Mouse (Mus musculus) gastrocnemius, postnatal 36 days (tissue): ENCODE results near the gene Triobp. TPM values are rescaled to one million over a fixed set of nuclear protein-coding genes. Genes with fewer than 3 reads are reported as not detected.

Source experiments
- DNase-seq, 2 experiments: peaks; one replicate each; pipeline ENCODE4 v3.0.0; 2022
- intact Hi-C: fragments of 180-260 bp; cut with DNase I; formaldehyde crosslinking; loops from one replicate; pipeline ENCODE4 v1.15.1; 2025
- microRNA-seq, 2 experiments: library from miRNA; unstranded; fragments of <30 nt; microRNA quantifications; one replicate each; pipeline ENCODE4 v1.2.0; 2021
- total RNA-seq, 2 experiments: library from RNA; stranded (reverse); gene quantifications; 2 replicates each; pipeline ENCODE4 v1.2.3; 2021

Triobp gene
- total RNA-seq, 2 experiments from 2014 or later: 35.6 to 42.3 TPM

DNA sequence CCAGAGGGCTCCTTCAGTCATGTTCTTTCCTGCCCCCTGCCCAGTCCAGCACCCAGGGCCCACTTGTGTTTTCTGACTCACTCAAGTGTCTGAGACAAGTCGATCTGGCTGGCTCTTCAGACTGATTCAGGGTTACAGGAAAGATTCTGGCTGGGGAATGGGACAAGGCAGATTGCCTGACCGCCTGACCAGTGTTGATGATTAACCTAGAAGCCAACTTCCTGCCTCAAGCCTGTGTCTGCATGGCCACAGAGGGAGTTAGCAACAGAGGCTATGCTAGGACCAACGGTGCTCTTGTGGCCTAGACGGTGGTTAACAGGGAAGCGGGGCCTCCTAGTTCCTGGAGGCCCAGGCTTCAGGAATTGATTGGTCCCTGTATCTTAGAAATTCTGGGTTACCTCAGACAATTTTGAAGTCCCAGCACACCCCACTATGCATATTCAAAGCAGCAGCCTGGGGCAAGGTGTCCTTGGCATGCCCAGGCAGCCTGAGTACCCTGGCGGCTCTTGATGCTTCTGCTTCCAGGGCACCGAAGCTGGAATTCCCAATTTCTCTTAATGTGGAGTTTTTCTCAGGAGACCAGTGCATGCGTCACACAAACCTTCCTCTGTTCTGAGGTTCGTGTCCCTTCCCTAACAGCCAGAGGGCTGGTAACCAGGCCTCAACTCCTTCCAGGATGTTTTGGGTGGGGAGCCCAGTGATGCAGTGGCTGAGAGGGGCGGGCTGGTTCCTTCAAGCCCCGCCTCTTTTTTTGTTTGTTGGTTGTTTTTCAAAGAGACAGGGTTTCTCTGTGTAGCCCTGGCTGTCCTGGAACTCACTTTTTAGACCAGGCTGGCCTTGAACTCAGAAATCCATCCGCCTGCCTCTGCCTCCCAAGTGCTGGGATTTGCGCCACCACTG lies 104.2 kb downstream of the Triobp start:
- intact Hi-C loops: no loop called here
- DNase-seq: peak in 1 of 2 experiments; percentile 35

- intact Hi-C loops: no loop called here
- no peak for DNase-seq
Observed at GRCm38 (mm10) chr15:79052366-79052765, 104.8 kb downstream of the Triobp start.

Small RNAs within 50 kb of the gene (microRNA-seq; reads per million reads assigned to microRNA genes)
- gene Mir6956: 0.74 to 1.4 reads per million in 2 experiments

Other genes with a start within 250 kb of the Triobp start
- under 1 TPM; 0.02 to 0.08 TPM for gene Elfn2, start 229.0 kb upstream of the Triobp start, total RNA-seq
- 1 to 10 TPM; 3.3 TPM for gene Mfng, start 174.2 kb upstream of the Triobp start, total RNA-seq
- gene Card10, start 144.7 kb upstream of the Triobp start, total RNA-seq: 1 to 10 TPM; 5.6 to 6.6 TPM
- 10 to 100 TPM in 1 of 2 experiments, 1 to 10 TPM in 1; 9.4 to 10.7 TPM for gene Cdc42ep1, start 105.1 kb upstream of the Triobp start, total RNA-seq
- not detected for gene Lgals2, start 92.2 kb upstream of the Triobp start, total RNA-seq
- gene Gga1, start 70.5 kb upstream of the Triobp start, total RNA-seq: 10 to 100 TPM; 34.1 to 34.9 TPM
- gene Gm49510, start 48.1 kb upstream of the Triobp start, total RNA-seq: not detected
- 1 to 10 TPM; 2.0 to 2.1 TPM for gene Sh3bp1, start 48.0 kb upstream of the Triobp start, total RNA-seq
- gene Pdxp, start 33.8 kb upstream of the Triobp start, total RNA-seq: 1 to 10 TPM; 1.9 to 2.0 TPM
- 100 to 1,000 TPM; 188 to 289 TPM for gene Lgals1, start 21.0 kb upstream of the Triobp start, total RNA-seq
- gene Nol12, start 12.8 kb upstream of the Triobp start, total RNA-seq: 10 to 100 TPM; 22.1 to 22.6 TPM
- gene H1f0, start 80.7 kb downstream of the Triobp start, total RNA-seq: 10 to 100 TPM; 71.1 to 87.4 TPM
- gene Galr3, start 94.2 kb downstream of the Triobp start, total RNA-seq: not detected
- 1 to 10 TPM; 2.7 to 4.3 TPM for gene Ankrd54, start 115.2 kb downstream of the Triobp start, total RNA-seq
- 10 to 100 TPM; 46.6 to 52.6 TPM for gene Eif3l, start 127.5 kb downstream of the Triobp start, total RNA-seq
- 10 to 100 TPM; 11.8 to 13.5 TPM for gene Micall1, start 161.2 kb downstream of the Triobp start, total RNA-seq
- gene Polr2f, start 193.3 kb downstream of the Triobp start, total RNA-seq: 10 to 100 TPM; 65.9 to 67.1 TPM
- 1 to 10 TPM in 1 of 2 experiments, under 1 TPM in 1; 0.66 to 1.2 TPM for gene 1700088E04Rik, start 193.5 kb downstream of the Triobp start, total RNA-seq
- gene Sox10, start 217.5 kb downstream of the Triobp start, total RNA-seq: 1 to 10 TPM in 1 of 2 experiments, under 1 TPM in 1; 0.97 to 1.8 TPM